Mouse (Mus musculus): ENCODE results near the gene Pitpnc1. TPM values are rescaled to one million over a fixed set of nuclear protein-coding genes. Genes with fewer than 3 reads are reported as not detected.

Gene Pitpnc1
- 36.2 and 50.1 TPM in 2 replicates for total RNA-seq (2023)

GRCm38 (mm10) chr11:107470521-107471041, at the start of gene Pitpnc1:
Gene Pitpnc1, minus strand, starts transcription at chr11:107470699.

GRCm38 (mm10) chr11:107479053-107479861, 8.8 kb upstream of the Pitpnc1 start, which contains the start of gene Psmd12:
Gene Psmd12, plus strand, starts transcription at chr11:107479484.

GRCm38 (mm10) chr11:107188565-107189552, 281.6 kb downstream of the Pitpnc1 start, which contains the start of gene Nol11:
Gene Nol11, minus strand, starts transcription at chr11:107189381.

Other genes starting within 250 kb of the Pitpnc1 start
- 28.4 and 31.8 TPM in 2 replicates for gene Psmd12, start 8.8 kb upstream of the Pitpnc1 start, total RNA-seq (2023)
- gene Helz, start 77.2 kb upstream of the Pitpnc1 start, total RNA-seq (2023) = 25.2 and 35.4 TPM in 2 replicates
- gene Cacng1, start 245.8 kb upstream of the Pitpnc1 start, total RNA-seq (2023) = not detected in 2 replicates

All from neutrophil, adult 65 days (primary cell).